In genomic region chr2:34870520-34871474, GRCm38 (mm10) we compare ENCODE assay signal across 1 mouse cellular context.
TF ChIP-seq lines count a peak whose summit lies in the region.

No protein-coding gene starts in this region.

TF ChIP-seq in MEL, 35 proteins besides CTCF, POLR2A, EP300 and RAD21:
- TF ChIP-seq E2F4 (IDR thresholded peaks at IDR 0.05; ENCODE audit: borderline replicate concordance, low read depth, low read length) (0 out of 2 replicates have a peak, but pooled peaks have one; percentile 25), TAL1 (IDR thresholded peaks at IDR 0.05; ENCODE audit: low read length) (no peak), CHD1 (IDR thresholded peaks at IDR 0.05; ENCODE audit: low read depth, low read length) (no peak), TCF12 (IDR thresholded peaks at IDR 0.05; ENCODE audit: low read depth, low read length) (peak; percentile 47), USF2 (IDR thresholded peaks at IDR 0.05; ENCODE audit: borderline replicate concordance in 1 of 2, insufficient read depth in 1 of 2, low read depth in 1 of 2, low read length in 2 of 2) (no peak), KAT2A (conservative IDR thresholded peaks at IDR 0.05; ENCODE audit: low read depth, low read length) (peak; percentile 68; the same call in 1 of the 2 replicates), ZMIZ1 (IDR thresholded peaks at IDR 0.05; ENCODE audit: low read depth, low read length) (peak; percentile 81), ELF1 (IDR thresholded peaks at IDR 0.05; ENCODE audit: low read depth, low read length) (peak; percentile 83), MYC (IDR thresholded peaks at IDR 0.05; ENCODE audit: low read depth, low read length) (peak; percentile 95), NRF1 (IDR thresholded peaks at IDR 0.05; ENCODE audit: insufficient read depth, low read depth, low read length, poor library complexity, severe bottlenecking) (peak; percentile 78), MAX (IDR thresholded peaks at IDR 0.05; ENCODE audit: low read length) (peak; percentile 88), MEF2A (IDR thresholded peaks at IDR 0.05; ENCODE audit: extremely low read depth, insufficient replicate concordance, low read depth, low read length, poor library complexity, severe bottlenecking) (no peak), CHD2 (IDR thresholded peaks at IDR 0.05; ENCODE audit: low read length) (peak; percentile 99), SIN3A (IDR thresholded peaks at IDR 0.05; ENCODE audit: low read length) (peak; percentile 96), ZNF384 (IDR thresholded peaks at IDR 0.05; ENCODE audit: low read depth, low read length) (no peak), USF1 (IDR thresholded peaks at IDR 0.05; ENCODE audit: low read depth, low read length) (peak; percentile 46; the same call in 1 of the 2 replicates), ETS1 (IDR thresholded peaks at IDR 0.05; ENCODE audit: low read depth, low read length) (peak; percentile 51; the same call in 1 of the 2 replicates), NELFE (IDR thresholded peaks at IDR 0.05; ENCODE audit: low read depth, low read length) (peak; percentile 95), MYB (IDR thresholded peaks at IDR 0.05; ENCODE audit: low read depth, low read length) (no peak), MAFK (IDR thresholded peaks at IDR 0.05; ENCODE audit: borderline replicate concordance, low read depth, low read length) (no peak), TBP (IDR thresholded peaks at IDR 0.05; ENCODE audit: low read depth, low read length) (peak; percentile 68), UBTF (IDR thresholded peaks at IDR 0.05; ENCODE audit: borderline replicate concordance, insufficient read depth, low read depth, low read length) (no peak), POLR2AphosphoS5 (IDR thresholded peaks at IDR 0.05; ENCODE audit: borderline replicate concordance, low read depth, low read length) (peak; percentile 51; the same call in 1 of the 2 replicates), RCOR1 (IDR thresholded peaks at IDR 0.05; ENCODE audit: low read depth, low read length) (no peak), POLR2AphosphoS2 (IDR thresholded peaks at IDR 0.05; ENCODE audit: low read length) (peak; percentile 97), MXI1 (IDR thresholded peaks at IDR 0.05; ENCODE audit: low read depth, low read length) (peak; percentile 92), HCFC1 (IDR thresholded peaks at IDR 0.05; ENCODE audit: low read depth, low read length) (peak; percentile 87), JUND (IDR thresholded peaks at IDR 0.05; ENCODE audit: low read depth, low read length) (no peak), ZC3H11A (IDR thresholded peaks at IDR 0.05; ENCODE audit: low read depth, low read length) (no peak), ZKSCAN1 (IDR thresholded peaks at IDR 0.05; ENCODE audit: low read depth, low read length) (no peak), MAZ (IDR thresholded peaks at IDR 0.05; ENCODE audit: low read depth, low read length) (no peak), BHLHE40 (IDR thresholded peaks at IDR 0.05; ENCODE audit: borderline replicate concordance, low read depth, low read length) (no peak), GATA1 (IDR thresholded peaks at IDR 0.05; ENCODE audit: low read depth, low read length) (no peak; the same call in 1 of the 2 replicates), GABPA (IDR thresholded peaks at IDR 0.05; ENCODE audit: low read depth, low read length) (no peak), SMC3 (IDR thresholded peaks at IDR 0.05; ENCODE audit: low read depth, low read length) (no peak)
TF ChIP-seq in MEL: peak in this region for 18.
